Mouse (Mus musculus) heart, embryonic 12.5 days (tissue): Measurements from ENCODE around the gene Anpep. TPM values are rescaled to one million over a fixed set of nuclear protein-coding genes. Genes with fewer than 3 reads are reported as not detected.
A peak's percentile ranks its signal among the peaks of the same experiment; 100 is the strongest.

Experiments
- ATAC-seq: fragments of 200-750 bp; cut with Nextera tagmentation; 2 replicates; pipeline ENCODE4 v1.8.0; 2017; ENCODE audit warnings: moderate TSS enrichment, moderate library complexity; ENCODE audit not compliant: insufficient number of reproducible peaks, low FRiP score
- H3K27ac ChIP-seq: fragments of 300-500 bp; sonication (generic); 2 replicates; pipeline ENCODE4 v1.5.1; 2016; ENCODE audit warnings: mild to moderate bottlenecking, moderate library complexity; ENCODE audit not compliant: poor library complexity, severe bottlenecking
- H3K27me3 ChIP-seq: fragments of 300-500 bp; sonication (generic); replicated peaks from 2 replicates; pipeline ENCODE4 v1.6.1; 2016; ENCODE audit warnings: mild to moderate bottlenecking, moderate library complexity
- H3K36me3 ChIP-seq: fragments of 300-500 bp; sonication (generic); 2 replicates; pipeline ENCODE4 v1.6.1; 2016; ENCODE audit warnings: mild to moderate bottlenecking, moderate library complexity
- H3K4me1 ChIP-seq: fragments of 300-500 bp; sonication (generic); replicated peaks from 2 replicates; pipeline ENCODE4 v1.6.1; 2016; ENCODE audit warnings: mild to moderate bottlenecking
- H3K4me2 ChIP-seq: fragments of 300-500 bp; sonication (generic); 2 replicates; pipeline ENCODE4 v1.6.1; 2016; ENCODE audit warnings: mild to moderate bottlenecking, moderate library complexity
- H3K4me3 ChIP-seq: fragments of 300-500 bp; sonication (generic); 2 replicates; pipeline ENCODE4 v1.5.1; 2016; ENCODE audit warnings: mild to moderate bottlenecking
- H3K9ac ChIP-seq: fragments of 300-500 bp; sonication (generic); 2 replicates; pipeline ENCODE4 v1.6.1; 2016; ENCODE audit warnings: mild to moderate bottlenecking, moderate library complexity
- H3K9me3 ChIP-seq: fragments of 300-500 bp; sonication (generic); replicated peaks from 2 replicates; pipeline ENCODE4 v1.6.1; 2016; ENCODE audit warnings: mild to moderate bottlenecking, moderate library complexity
- WGBS: fragments of 180-500 bp; shearing (Covaris S2); methylation state at CpG from one replicate; pipeline ENCODE4 v1.1.7; 2016; 5-methylcytosine and 5-hydroxymethylcytosine counted together
- polyA plus RNA-seq: library from polyadenylated mRNA; unstranded; fragments of >200 nt; fragmentation: Nextera tagmentation; extraction: Ambion mirVana; gene quantifications from 2 replicates; pipeline ENCODE4 v1.2.1, GENCODE M21; 2016

Gene Anpep
- polyA plus RNA-seq, 1 experiment from 2014 or later = 6.7 TPM

GRCm38 (mm10) chr7:79832980-79833379 is 27.9 kb downstream of the Anpep start:
- 0 out of 2 replicates have a peak, but pooled peaks cover 4% of the 10 kb centered on the region for H3K4me1 ChIP-seq
- no peaks in the 10 kb centered on the region for H3K9me3 ChIP-seq
- no peak for ATAC-seq
- no peak overlapping the region for H3K4me2 ChIP-seq
- H3K4me3 ChIP-seq = no peak overlapping the region
- H3K27me3 ChIP-seq = no peaks in the 10 kb centered on the region
- H3K9ac ChIP-seq = no peak overlapping the region
- no peak overlapping the region for H3K27ac ChIP-seq
- H3K36me3 ChIP-seq = no peaks in the 10 kb centered on the region

GRCm38 (mm10) chr7:79831585-79831984 is 29.3 kb downstream of the Anpep start:
- no peaks in the 10 kb centered on the region for H3K9me3 ChIP-seq

GRCm38 (mm10) chr7:79831145-79831544 is 29.7 kb downstream of the Anpep start:
- H3K4me3 ChIP-seq = no peak overlapping the region
- ATAC-seq = peak; percentile 61
- no peak overlapping the region for H3K4me2 ChIP-seq
- no peak overlapping the region for H3K9ac ChIP-seq
- peaks cover 5% of the 10 kb centered on the region for H3K36me3 ChIP-seq
- no peaks in the 10 kb centered on the region for H3K9me3 ChIP-seq
- H3K4me1 ChIP-seq = 0 out of 2 replicates have a peak, but pooled peaks cover 4% of the 10 kb centered on the region
- no peaks in the 10 kb centered on the region for H3K27me3 ChIP-seq
- H3K27ac ChIP-seq = peak overlapping the region; percentile 31
- 60% methylated on average over 6 of the region's 6 CpGs for WGBS

More at GRCm38 (mm10) chr7:79831585-79831984, 29.3 kb downstream of the Anpep start:
- Histone ChIP-seq H3K9ac (no peak overlapping the region), H3K4me1 (0 out of 2 replicates have a peak, but pooled peaks cover 4% of the 10 kb centered on the region), H3K4me2 (no peak overlapping the region), H3K36me3 (peaks cover under 1% of the 10 kb centered on the region), H3K27ac (peak overlapping the region; percentile 31), H3K27me3 (no peaks in the 10 kb centered on the region), H3K4me3 (no peak overlapping the region)
- peak; percentile 36; the same call in 1 of the 2 replicates for ATAC-seq
- WGBS = 55% methylated on average over 6 of the region's 6 CpGs

- Histone ChIP-seq H3K4me2 (no peak overlapping the region), H3K9me3 (peaks cover 5% of the 10 kb centered on the region; the same call in 1 of the 2 replicates), H3K9ac (no peak overlapping the region), H3K4me1 (0 out of 2 replicates have a peak, but pooled peaks cover 4% of the 10 kb centered on the region), H3K27me3 (no peaks in the 10 kb centered on the region), H3K27ac (no peak overlapping the region), H3K36me3 (peaks cover 20% of the 10 kb centered on the region), H3K4me3 (no peak overlapping the region)
- ATAC-seq = no peak
- 83% methylated on average over 3 of the region's 3 CpGs for WGBS
Observed at GRCm38 (mm10) chr7:79828341-79828740, 32.5 kb downstream of the Anpep start.

GRCm38 (mm10) chr7:79822092-79822695 is 38.7 kb downstream of the Anpep start:
- ATAC-seq = no peak
- H3K4me3 ChIP-seq = no peak overlapping the region
- no peak overlapping the region for H3K4me2 ChIP-seq
- H3K9me3 ChIP-seq = peaks cover 5% of the 10 kb centered on the region; the same call in 1 of the 2 replicates
- peaks cover 32% of the 10 kb centered on the region for H3K4me1 ChIP-seq
- H3K9ac ChIP-seq = no peak overlapping the region
- WGBS = 77% methylated on average over 12 of the region's 12 CpGs
- peaks cover 20% of the 10 kb centered on the region for H3K36me3 ChIP-seq
- H3K27me3 ChIP-seq = no peaks in the 10 kb centered on the region
- no peak overlapping the region for H3K27ac ChIP-seq

GRCm38 (mm10) chr7:79819996-79820395 is 40.9 kb downstream of the Anpep start:
- H3K27me3 ChIP-seq = no peaks in the 10 kb centered on the region
- 52% methylated on average over 11 of the region's 11 CpGs for WGBS
- H3K4me3 ChIP-seq = no peak overlapping the region
- no peak overlapping the region for H3K9ac ChIP-seq
- peaks cover 4% of the 10 kb centered on the region for H3K36me3 ChIP-seq
- ATAC-seq = no peak
- H3K4me2 ChIP-seq = no peak overlapping the region
- H3K4me1 ChIP-seq = peaks cover 32% of the 10 kb centered on the region
- no peak overlapping the region; the same call in 1 of the 2 replicates for H3K27ac ChIP-seq
- H3K9me3 ChIP-seq = peaks cover 4% of the 10 kb centered on the region; the same call in 1 of the 2 replicates

- H3K36me3 ChIP-seq = no peaks in the 10 kb centered on the region
- peaks cover 32% of the 10 kb centered on the region for H3K4me1 ChIP-seq
- H3K27me3 ChIP-seq = no peaks in the 10 kb centered on the region
- H3K4me2 ChIP-seq = no peak overlapping the region
- ATAC-seq = peak; percentile 66; the same call in 1 of the 2 replicates
- H3K9me3 ChIP-seq = no peaks in the 10 kb centered on the region
- H3K9ac ChIP-seq = no peak overlapping the region
- no peak overlapping the region; the same call in 1 of the 2 replicates for H3K27ac ChIP-seq
- 9% methylated on average over 4 of the region's 4 CpGs for WGBS
- no peak overlapping the region for H3K4me3 ChIP-seq
Observed at GRCm38 (mm10) chr7:79819515-79819914, 41.3 kb downstream of the Anpep start.

GRCm38 (mm10) chr7:79818321-79818720 is 42.5 kb downstream of the Anpep start:
- Histone ChIP-seq H3K9me3 (no peaks in the 10 kb centered on the region), H3K4me2 (no peak overlapping the region), H3K27me3 (no peaks in the 10 kb centered on the region), H3K4me1 (peaks cover 32% of the 10 kb centered on the region), H3K4me3 (no peak overlapping the region), H3K27ac (no peak overlapping the region), H3K36me3 (no peaks in the 10 kb centered on the region), H3K9ac (no peak overlapping the region)
- 6% methylated on average over 6 of the region's 6 CpGs for WGBS
- no peak for ATAC-seq

- no peak overlapping the region for H3K4me3 ChIP-seq
- peaks cover 32% of the 10 kb centered on the region for H3K27me3 ChIP-seq
- no peak overlapping the region for H3K4me2 ChIP-seq
- 81% methylated on average over 1 of the region's 1 CpGs for WGBS
- no peak overlapping the region for H3K9ac ChIP-seq
- no peak for ATAC-seq
- no peak overlapping the region for H3K27ac ChIP-seq
- H3K4me1 ChIP-seq = peaks cover 11% of the 10 kb centered on the region
- H3K9me3 ChIP-seq = no peaks in the 10 kb centered on the region
- H3K36me3 ChIP-seq = no peaks in the 10 kb centered on the region
Observed at GRCm38 (mm10) chr7:79813409-79813808, 47.5 kb downstream of the Anpep start.

GRCm38 (mm10) chr7:79810611-79811506 is 50.0 kb downstream of the Anpep start, which contains the start of gene Mesp2:
Gene Mesp2, plus strand, starts transcription at chr7:79810727.
- Histone ChIP-seq H3K4me3 (peak within 1 kb of the TSS; percentile 44), H3K27ac (no peak within 1 kb of the TSS), H3K9me3 (no peaks in the 10 kb centered on the region), H3K36me3 (no peaks in the 10 kb centered on the region), H3K9ac (peak within 1 kb of the TSS; percentile 73), H3K27me3 (peaks cover 32% of the 10 kb centered on the region), H3K4me1 (peaks cover 7% of the 10 kb centered on the region), H3K4me2 (peak within 1 kb of the TSS; percentile 68)
- ATAC-seq = peak; percentile 65
- WGBS = 13% methylated on average over 71 of the region's 71 CpGs

GRCm38 (mm10) chr7:79808561-79808960 is 52.3 kb downstream of the Anpep start:
- WGBS = 77% methylated on average over 7 of the region's 7 CpGs
- H3K27me3 ChIP-seq = peaks cover 32% of the 10 kb centered on the region
- no peak overlapping the region for H3K9ac ChIP-seq
- no peak overlapping the region for H3K4me2 ChIP-seq
- no peaks in the 10 kb centered on the region for H3K9me3 ChIP-seq
- no peaks in the 10 kb centered on the region for H3K36me3 ChIP-seq
- H3K4me3 ChIP-seq = no peak overlapping the region
- ATAC-seq = no peak
- H3K4me1 ChIP-seq = peaks cover 16% of the 10 kb centered on the region
- H3K27ac ChIP-seq = no peak overlapping the region
